Mouse (Mus musculus): ENCODE results near the gene Ganc.

Ganc gene

DNA sequence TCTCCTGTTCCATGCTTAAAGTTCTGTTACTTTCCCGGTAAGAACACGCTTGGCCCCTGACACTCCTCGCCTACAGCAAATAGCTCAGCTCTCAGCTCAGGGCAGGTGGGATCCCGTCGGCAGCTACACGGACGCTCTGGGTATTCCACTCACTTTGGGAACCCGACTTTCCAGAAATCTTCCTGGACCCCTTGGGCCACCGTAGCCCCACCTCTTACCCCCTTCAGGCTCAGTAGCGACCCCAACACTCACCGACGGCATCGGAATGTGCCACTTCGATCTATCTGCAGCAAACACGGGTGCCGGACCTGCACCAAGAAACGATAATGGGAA, at the start of gene Ganc:
Gene Ganc (plus strand): TSS at position 244 of the 333 bp plus-strand sequence.
- in situ Hi-C loops (cut with MboI, MseI) = no loop called here

GRCm38 (mm10) chr2:120360425-120360824, 43.3 kb upstream of the Ganc start:
- in situ Hi-C loops (cut with MboI, MseI) = no loop called here

- in situ Hi-C loops (cut with MboI, MseI) = no loop called here
Observed at GRCm38 (mm10) chr2:120366501-120366900, 37.2 kb upstream of the Ganc start.

GRCm38 (mm10) chr2:120367416-120368207, 36.1 kb upstream of the Ganc start:
- in situ Hi-C loops (cut with MboI, MseI) = no loop called here

GRCm38 (mm10) chr2:120373858-120374257, 29.8 kb upstream of the Ganc start:
- in situ Hi-C loops (cut with MboI, MseI) = no loop called here

- in situ Hi-C loops (cut with MboI, MseI) = no loop called here
Observed at GRCm38 (mm10) chr2:120386264-120386663, 17.4 kb upstream of the Ganc start.

DNA sequence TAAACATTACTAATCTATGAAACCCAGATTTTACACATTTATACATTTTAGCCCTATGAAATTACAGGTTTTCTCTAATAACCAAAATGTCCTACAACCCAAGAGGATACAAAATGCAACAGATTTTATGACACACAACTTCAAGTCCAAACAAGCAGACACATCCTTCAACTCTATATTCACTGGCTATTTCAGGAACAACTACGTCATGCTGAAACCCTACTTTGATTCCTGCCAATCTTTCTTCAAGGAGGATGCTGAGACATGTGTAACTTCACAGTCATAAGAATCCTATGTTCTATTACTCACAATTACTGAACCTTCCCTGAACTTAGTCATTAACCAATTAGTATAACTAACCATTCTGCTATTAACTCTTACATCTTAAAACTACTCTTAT, 16.4 kb upstream of the Ganc start:
- in situ Hi-C loops (cut with MboI, MseI) = no loop called here

DNA sequence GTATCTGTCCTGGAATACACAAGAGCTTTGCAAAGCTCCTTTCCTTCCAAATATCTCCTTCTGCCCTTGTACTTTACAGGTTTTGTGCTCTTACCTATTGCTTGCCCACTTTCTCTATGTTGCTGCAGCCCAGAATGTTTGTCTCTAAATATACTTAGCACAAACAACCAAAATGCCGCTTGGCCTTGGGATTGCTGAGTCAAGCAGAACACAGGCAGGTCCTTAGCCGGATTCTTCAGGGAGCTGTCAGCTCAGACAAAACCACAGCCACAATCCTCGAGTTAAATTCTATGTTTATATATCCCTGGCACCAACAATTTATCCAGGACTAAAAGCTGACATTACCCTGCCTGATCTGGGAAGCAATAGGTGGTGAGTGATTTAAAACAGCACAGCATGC, 14.3 kb upstream of the Ganc start:
- in situ Hi-C loops (cut with MboI, MseI) = no loop called here

DNA sequence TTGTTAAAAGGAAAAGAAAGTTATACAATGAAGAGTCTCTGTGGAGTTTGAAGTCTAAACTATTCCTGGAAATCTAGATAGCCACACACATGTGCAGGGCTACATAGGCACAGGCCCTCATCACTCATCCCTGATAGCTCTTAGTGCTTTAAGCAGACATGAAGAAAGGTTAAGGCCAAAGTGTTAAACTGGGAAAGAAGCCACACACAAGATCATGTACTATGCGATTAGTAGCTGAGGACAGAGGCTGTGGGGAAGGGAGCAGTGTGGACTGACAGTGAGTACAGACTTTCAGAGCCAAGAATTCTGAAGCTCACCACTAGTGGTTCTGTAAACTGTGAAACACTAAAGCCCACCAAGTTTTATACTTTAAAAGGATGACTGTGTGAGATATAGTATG, 12.8 kb upstream of the Ganc start:
- in situ Hi-C loops (cut with MboI, MseI) = no loop called here

GRCm38 (mm10) chr2:120392406-120392805, 11.3 kb upstream of the Ganc start:
- in situ Hi-C loops (cut with MboI, MseI) = no loop called here

GRCm38 (mm10) chr2:120397951-120398350, 5.7 kb upstream of the Ganc start:
- in situ Hi-C loops (cut with MboI, MseI) = no loop called here

GRCm38 (mm10) chr2:120402813-120403212, 883 bp upstream of the Ganc start:
- in situ Hi-C loops (cut with MboI, MseI) = no loop called here

DNA sequence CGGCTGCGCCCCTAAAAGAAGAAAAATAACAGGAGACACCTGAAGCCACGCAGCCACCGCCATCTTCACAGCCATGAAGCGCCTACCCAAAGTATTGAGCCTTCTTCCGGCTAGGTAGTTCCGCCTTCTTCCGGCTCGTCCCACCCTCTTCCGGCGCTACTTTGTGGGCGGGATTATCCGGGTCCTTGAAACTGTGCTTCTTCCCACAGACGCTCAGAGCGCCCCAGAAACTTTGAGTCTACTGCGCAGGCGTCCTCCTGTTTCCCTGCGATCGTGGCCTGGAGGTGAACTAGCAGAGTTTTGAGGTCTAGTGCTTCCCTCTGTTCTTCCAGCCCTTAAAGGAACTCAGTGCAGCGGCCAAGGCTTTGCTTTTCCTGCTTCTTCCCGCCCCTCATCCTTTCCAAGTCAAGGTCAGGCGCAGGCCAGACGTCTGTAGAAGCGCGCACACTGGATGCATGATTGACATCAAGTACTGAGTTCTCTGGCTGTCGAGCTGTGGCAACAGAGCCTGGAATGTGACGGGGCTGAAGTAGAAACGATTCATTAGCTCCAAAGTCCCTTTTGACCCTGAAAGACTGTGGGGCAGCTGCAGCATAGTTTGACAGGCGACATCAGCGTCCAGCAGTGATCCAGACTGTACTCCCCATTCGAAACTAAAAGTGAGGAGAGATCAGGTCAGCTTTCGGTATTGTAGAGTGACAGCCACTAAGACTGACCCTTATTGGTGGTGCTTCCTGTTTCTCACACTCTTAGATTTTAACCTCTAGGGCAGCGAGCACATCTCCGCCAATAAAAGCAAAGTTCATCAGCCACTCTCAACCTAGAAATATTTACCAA, 508 bp downstream of the Ganc start, which contains the start of gene Tmem87a:
Gene Tmem87a (minus strand): TSS at position 128 of the 837 bp plus-strand sequence.
- in situ Hi-C loops (cut with MboI, MseI) = no loop called here

GRCm38 (mm10) chr2:120404823-120405765, 1.4 kb downstream of the Ganc start:
- in situ Hi-C loops (cut with MboI, MseI) = no loop called here

- in situ Hi-C loops (cut with MboI, MseI) = no loop called here
Observed at GRCm38 (mm10) chr2:120411096-120411628, 7.5 kb downstream of the Ganc start.

- in situ Hi-C loops (cut with MboI, MseI) = no loop called here
Observed at GRCm38 (mm10) chr2:120414113-120414512, 10.4 kb downstream of the Ganc start.

- in situ Hi-C loops (cut with MboI, MseI) = no loop called here
Observed at GRCm38 (mm10) chr2:120414738-120415414, 11.2 kb downstream of the Ganc start.

DNA sequence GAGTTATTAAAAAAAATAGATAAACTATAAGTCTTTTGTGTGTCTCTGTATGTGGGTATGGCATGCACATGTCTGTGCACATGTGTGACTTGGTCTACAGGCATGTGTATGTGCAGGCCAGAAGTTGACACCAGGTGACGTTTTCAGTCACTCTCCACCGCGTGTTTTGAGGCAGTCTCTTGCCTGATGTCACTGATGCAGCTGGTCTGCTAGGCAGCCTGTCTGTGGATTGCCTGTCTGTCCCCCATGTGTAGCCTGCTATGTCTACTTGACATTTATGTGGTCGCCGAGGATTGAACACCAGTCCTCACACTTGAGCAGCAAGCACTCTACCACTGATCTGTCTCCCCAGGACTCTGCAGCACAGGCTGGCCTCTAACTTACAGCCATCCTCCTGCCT, 20.7 kb downstream of the Ganc start:
- in situ Hi-C loops (cut with MboI, MseI) = no loop called here

GRCm38 (mm10) chr2:120444486-120444885, 40.8 kb downstream of the Ganc start:
- in situ Hi-C loops (cut with MboI, MseI) = loop anchor here (25.0 kb wide), 1 partner anchor 257 kb away; no protein-coding TSS in a partner anchor

- in situ Hi-C loops (cut with MboI, MseI) = loop anchor here (25.0 kb wide), 1 partner anchor 259 kb away; no protein-coding TSS in a partner anchor
Observed at GRCm38 (mm10) chr2:120446373-120446772, 42.7 kb downstream of the Ganc start.

DNA sequence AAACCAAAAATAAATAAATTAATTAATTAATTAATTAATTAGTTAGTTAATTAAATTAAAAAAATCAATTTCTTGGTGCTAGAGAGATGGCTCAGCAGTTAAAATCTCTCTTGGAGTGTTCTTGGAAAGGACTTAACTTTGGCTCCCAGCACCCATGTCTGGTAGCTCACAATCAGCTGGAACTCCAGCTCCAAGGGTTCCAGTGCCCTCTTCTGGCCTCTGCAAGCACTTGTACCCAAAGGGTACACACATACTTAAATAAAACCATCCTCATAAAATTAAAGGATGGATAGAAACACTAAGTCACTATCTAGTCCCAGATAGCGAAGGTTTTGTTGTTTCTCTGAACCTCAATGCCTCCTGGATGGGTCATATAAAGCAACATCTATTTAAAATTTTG, 43.6 kb downstream of the Ganc start:
- in situ Hi-C loops (cut with MboI, MseI) = loop anchor here (25.0 kb wide), 1 partner anchor 260 kb away; no protein-coding TSS in a partner anchor

All from T-helper 1 cell (primary cell).